Comparison of ENCODE assay signal across 22 mouse cellular contexts in genomic region chr14:9623219-9624043, GRCm38 (mm10).
DNase-seq lines count a peak whose midpoint lies in the region; ATAC-seq and TF ChIP-seq lines count a peak whose summit lies in the region.
"Had no signal": no experiment of that assay in that cellular context is flagged by ENCODE, and none has a peak within 500 bp of the region (broad histone marks: within the 10 kb centered on the region; RNA-seq: fewer than 3 reads in every experiment).

No protein-coding gene starts in this region.

- H3K9me3 ChIP-seq in forebrain, embryonic 15.5 days = no peaks in the 10 kb centered on the region
- no peaks in the 10 kb centered on the region for H3K9me3 ChIP-seq in forebrain, embryonic 12.5 days
- H3K9me3 ChIP-seq in limb, embryonic 13.5 days = no peaks in the 10 kb centered on the region
- H3K9me3 ChIP-seq: embryonic facial prominence, embryonic 12.5 days; liver, embryonic 15.5 days; megakaryocyte, embryonic 14.5 days had no signal

- H3K4me3 ChIP-seq in forebrain, embryonic 15.5 days = no peak overlapping the region
- no peak overlapping the region for H3K4me3 ChIP-seq in forebrain, embryonic 12.5 days (replicated peaks)
- no peak overlapping the region for H3K4me3 ChIP-seq in limb, embryonic 13.5 days
- H3K4me3 ChIP-seq in heart, adult 2 months = no peak overlapping the region
- H3K4me3 ChIP-seq: embryonic facial prominence, embryonic 12.5 days; liver, embryonic 15.5 days; megakaryocyte, embryonic 14.5 days had no signal

- no peak for TF ChIP-seq POLR2A in brain, embryonic 14.5 days (IDR thresholded peaks at IDR 0.05; ENCODE audit: borderline replicate concordance, extremely low read depth, insufficient read depth, insufficient read length, poor library complexity, severe bottlenecking)
- no peak for TF ChIP-seq POLR2A in heart, adult 2 months (IDR thresholded peaks at IDR 0.05; ENCODE audit: insufficient read depth, low read depth, low read length)

- TF ChIP-seq EP300 in heart, adult 2 months (IDR thresholded peaks at IDR 0.05; ENCODE audit: insufficient read depth, low read depth, low read length) = no peak

- H3K9ac ChIP-seq in forebrain, embryonic 15.5 days (replicated peaks) = no peak overlapping the region
- H3K9ac ChIP-seq in forebrain, embryonic 12.5 days = no peak overlapping the region
- H3K9ac ChIP-seq in limb, embryonic 13.5 days = no peak overlapping the region
- no peak overlapping the region for H3K9ac ChIP-seq in heart, adult 2 months (ENCODE audit: low read depth, low read length)
- H3K9ac ChIP-seq: embryonic facial prominence, embryonic 12.5 days; liver, embryonic 15.5 days had no signal

- H3K27ac ChIP-seq in forebrain, embryonic 15.5 days (replicated peaks) = no peak overlapping the region
- H3K27ac ChIP-seq in forebrain, embryonic 12.5 days = no peak overlapping the region
- no peak overlapping the region for H3K27ac ChIP-seq in limb, embryonic 13.5 days
- no peak overlapping the region for H3K27ac ChIP-seq in heart, adult 2 months
- H3K27ac ChIP-seq: embryonic facial prominence, embryonic 12.5 days; liver, embryonic 15.5 days had no signal

- TF ChIP-seq CTCF in brain, embryonic 14.5 days (IDR thresholded peaks at IDR 0.05; ENCODE audit: borderline replicate concordance, extremely low read depth, insufficient read depth, insufficient read length) = no peak
- no peak for TF ChIP-seq CTCF in heart, adult 2 months (IDR thresholded peaks at IDR 0.05)

- 0 out of 2 replicates have a peak, but pooled peaks cover 6% of the 10 kb centered on the region for H3K4me1 ChIP-seq in forebrain, embryonic 15.5 days
- H3K4me1 ChIP-seq in forebrain, embryonic 12.5 days = peaks cover 21% of the 10 kb centered on the region
- H3K4me1 ChIP-seq in limb, embryonic 13.5 days = peaks cover 11% of the 10 kb centered on the region
- no peaks in the 10 kb centered on the region for H3K4me1 ChIP-seq in heart, adult 2 months (ENCODE audit: control insufficient read depth, insufficient read depth, low read length)
- H3K4me1 ChIP-seq: embryonic facial prominence, embryonic 12.5 days; liver, embryonic 15.5 days; megakaryocyte, embryonic 14.5 days had no signal

- 11% methylated on average over 6 of the region's 6 CpGs for WGBS in forebrain, embryonic 15.5 days
- WGBS in forebrain, embryonic 12.5 days = 22% methylated on average over 6 of the region's 6 CpGs
- WGBS in limb, embryonic 13.5 days = 15% methylated on average over 6 of the region's 6 CpGs
- WGBS in heart, adult 2 months = 72% methylated on average over 6 of the region's 6 CpGs

- ATAC-seq in forebrain, embryonic 15.5 days (replicated peaks) = peak; percentile 46; the same call in 1 of the 2 replicates
- ATAC-seq in forebrain, embryonic 12.5 days (ENCODE audit: low FRiP score) = no peak
- peak; percentile 33; the same call in 1 of the 2 replicates for ATAC-seq in limb, embryonic 13.5 days (ENCODE audit: low FRiP score, low read depth)
- no peak for ATAC-seq in inflammation-experienced regulatory T-cells, adult 6 months
- ATAC-seq: hindbrain, embryonic 16.5 days; Patski had no signal

- DNase-seq in MN1 (ENCODE audit: low spot score) = peak; percentile 8
- DNase-seq in brain, embryonic 14.5 days (ENCODE audit: low read depth) = peak; percentile 39
- DNase-seq in heart, adult 2 months = no peak
- DNase-seq: adrenal gland, postnatal 14 days; cerebellum, adult 11-12 months; cerebellum, postnatal 14 days; gastrocnemius, postnatal 14 days; kidney, adult 2 months; kidney, postnatal 25 days; left cerebral cortex, postnatal 4 days; midbrain, embryonic 14.5 days; right cerebral cortex, adult 18-20 months; thymus, postnatal 25 days had no signal

- no peak overlapping the region for H3K4me2 ChIP-seq in forebrain, embryonic 15.5 days (replicated peaks)
- H3K4me2 ChIP-seq in forebrain, embryonic 12.5 days = no peak overlapping the region
- no peak overlapping the region for H3K4me2 ChIP-seq in limb, embryonic 13.5 days (replicated peaks)
- H3K4me2 ChIP-seq: embryonic facial prominence, embryonic 12.5 days; liver, embryonic 15.5 days had no signal

- no peaks in the 10 kb centered on the region for H3K36me3 ChIP-seq in forebrain, embryonic 15.5 days
- no peaks in the 10 kb centered on the region for H3K36me3 ChIP-seq in forebrain, embryonic 12.5 days (replicated peaks)
- no peaks in the 10 kb centered on the region for H3K36me3 ChIP-seq in limb, embryonic 13.5 days
- H3K36me3 ChIP-seq in heart, adult 2 months (ENCODE audit: control insufficient read depth, insufficient read depth, low read length) = no peaks in the 10 kb centered on the region
- H3K36me3 ChIP-seq: embryonic facial prominence, embryonic 12.5 days; liver, embryonic 15.5 days had no signal

- intact Hi-C loops in heart, adult 2 months (cut with DNase I) = no loop called here

- no peaks in the 10 kb centered on the region for H3K79me2 ChIP-seq in heart, adult 2 months (replicated peaks; ENCODE audit: control insufficient read depth, insufficient read depth, low read length)

- H3K27me3 ChIP-seq in forebrain, embryonic 15.5 days = no peaks in the 10 kb centered on the region
- 0 out of 2 replicates have a peak, but pooled peaks cover 10% of the 10 kb centered on the region for H3K27me3 ChIP-seq in forebrain, embryonic 12.5 days
- H3K27me3 ChIP-seq in limb, embryonic 13.5 days = no peaks in the 10 kb centered on the region
- H3K27me3 ChIP-seq in heart, adult 2 months (ENCODE audit: control insufficient read depth, insufficient read depth, low read length) = no peaks in the 10 kb centered on the region
- H3K27me3 ChIP-seq: embryonic facial prominence, embryonic 12.5 days; liver, embryonic 15.5 days; megakaryocyte, embryonic 14.5 days; Patski had no signal

Comparison
In these comparisons a context has a peak if more than half of its experiments do, and no peak if none do; other contexts are left out.
1. ATAC-seq: peak in forebrain, embryonic 15.5 days (single experiment) and limb, embryonic 13.5 days (single experiment); none in forebrain, embryonic 12.5 days (single experiment) and inflammation-experienced regulatory T-cells, adult 6 months (single experiment).
2. DNase-seq: peak in MN1 (single experiment) and brain, embryonic 14.5 days (single experiment); none in heart, adult 2 months (0 of 2).